17 mouse cellular contexts compared by ENCODE assay signal in genomic region chr4:142845066-142845696, GRCm38 (mm10).
DNase-seq lines count a peak whose midpoint lies in the region; ATAC-seq lines count a peak whose summit lies in the region.
"Had no signal": no experiment of that assay in that cellular context is flagged by ENCODE, and none has a peak within 500 bp of the region (broad histone marks: within the 10 kb centered on the region; RNA-seq: fewer than 3 reads in every experiment).

No protein-coding gene starts in this region.

- no peaks in the 10 kb centered on the region for H3K4me1 ChIP-seq in kidney, embryonic 14.5 days (ENCODE audit: control insufficient read depth, insufficient read depth, low read length)
- H3K4me1 ChIP-seq in megakaryocyte, embryonic 14.5 days, result no peaks in the 10 kb centered on the region; the same call in 1 of the 2 replicates
- H3K4me1 ChIP-seq in embryonic facial prominence, embryonic 14.5 days (ENCODE audit: control insufficient read depth, insufficient read depth, low read length), result peaks cover 7% of the 10 kb centered on the region; the same call in 1 of the 2 replicates
- H3K4me1 ChIP-seq: embryonic facial prominence, embryonic 12.5 days; forebrain, embryonic 13.5 days; neural tube, embryonic 15.5 days had no signal

- H3K4me3 ChIP-seq in kidney, embryonic 14.5 days (ENCODE audit: low read length), result no peak overlapping the region
- peak overlapping the region; percentile 67 for H3K4me3 ChIP-seq in megakaryocyte, embryonic 14.5 days (replicated peaks)
- H3K4me3 ChIP-seq in embryonic facial prominence, embryonic 14.5 days (ENCODE audit: low read depth, low read length), result no peak overlapping the region
- H3K4me3 ChIP-seq: embryonic facial prominence, embryonic 12.5 days; forebrain, embryonic 13.5 days; gastrocnemius, adult 2 months; neural tube, embryonic 15.5 days had no signal

- no peaks in the 10 kb centered on the region for H3K27me3 ChIP-seq in kidney, embryonic 14.5 days (ENCODE audit: control insufficient read depth, insufficient read depth, low read length)
- H3K27me3 ChIP-seq in megakaryocyte, embryonic 14.5 days (replicated peaks), result no peaks in the 10 kb centered on the region
- no peaks in the 10 kb centered on the region for H3K27me3 ChIP-seq in embryonic facial prominence, embryonic 14.5 days (replicated peaks; ENCODE audit: control insufficient read depth, insufficient read depth, low read length)
- H3K27me3 ChIP-seq: embryonic facial prominence, embryonic 12.5 days; forebrain, embryonic 13.5 days; neural tube, embryonic 15.5 days had no signal

- ATAC-seq in kidney, embryonic 14.5 days (ENCODE audit: low FRiP score, low TSS enrichment), result peak; percentile 39; the same call in 1 of the 2 replicates
- no peak for ATAC-seq in megakaryocyte, adult 5-6 weeks (ENCODE audit: poor library complexity, severe bottlenecking)
- ATAC-seq in embryonic facial prominence, embryonic 14.5 days (ENCODE audit: low read depth), result peak; percentile 77
- ATAC-seq: forebrain, embryonic 13.5 days; inflammation-experienced regulatory T-cells, adult 6 months had no signal

- DNase-seq in heart, adult 18-20 months, result peak; percentile 40 to 42
- no peak for DNase-seq in heart, adult 11 months
- no peak for DNase-seq in kidney, adult 18-20 months
- peak; percentile 94 for DNase-seq in embryonic facial prominence, embryonic 14.5 days (ENCODE audit: low spot score)
- no peak for DNase-seq in yolk sac, embryonic 10.5 days (ENCODE audit: low spot score)
- DNase-seq: adrenal gland, postnatal 36 days; cerebellum, postnatal 25 days; gastrocnemius, adult 2 months; layer of hippocampus, adult 9-11 months had no signal

- no peak overlapping the region for H3K27ac ChIP-seq in kidney, embryonic 14.5 days (ENCODE audit: low read depth, low read length)
- peak overlapping the region; percentile 21; the same call in 1 of the 2 replicates for H3K27ac ChIP-seq in embryonic facial prominence, embryonic 14.5 days (replicated peaks; ENCODE audit: low read depth, low read length)
- H3K27ac ChIP-seq: embryonic facial prominence, embryonic 12.5 days; forebrain, embryonic 13.5 days; gastrocnemius, adult 2 months; macrophage; neural tube, embryonic 15.5 days had no signal

- 55% methylated on average over 6 of the region's 6 CpGs for WGBS in kidney, embryonic 14.5 days
- whole genome bisulfite sequencing in embryonic facial prominence, embryonic 14.5 days, result 32% methylated on average over 6 of the region's 6 CpGs

- H3K9me3 ChIP-seq in kidney, embryonic 14.5 days (ENCODE audit: control insufficient read depth, low read length), result peaks cover 2% of the 10 kb centered on the region; the same call in 1 of the 2 replicates
- peaks cover 14% of the 10 kb centered on the region for H3K9me3 ChIP-seq in megakaryocyte, embryonic 14.5 days
- no peaks in the 10 kb centered on the region for H3K9me3 ChIP-seq in embryonic facial prominence, embryonic 14.5 days (ENCODE audit: control insufficient read depth, low read length)
- H3K9me3 ChIP-seq: embryonic facial prominence, embryonic 12.5 days; forebrain, embryonic 13.5 days; neural tube, embryonic 15.5 days had no signal

- no peak overlapping the region for H3K4me2 ChIP-seq in kidney, embryonic 14.5 days (replicated peaks; ENCODE audit: low read depth, low read length)
- no peak overlapping the region for H3K4me2 ChIP-seq in embryonic facial prominence, embryonic 14.5 days (ENCODE audit: low read depth, low read length)
- H3K4me2 ChIP-seq: embryonic facial prominence, embryonic 12.5 days; forebrain, embryonic 13.5 days; neural tube, embryonic 15.5 days had no signal

- H3K9ac ChIP-seq in kidney, embryonic 14.5 days (ENCODE audit: low read depth, low read length), result no peak overlapping the region
- no peak overlapping the region for H3K9ac ChIP-seq in embryonic facial prominence, embryonic 14.5 days (ENCODE audit: low read depth, low read length)
- H3K9ac ChIP-seq: embryonic facial prominence, embryonic 12.5 days; forebrain, embryonic 13.5 days; neural tube, embryonic 15.5 days had no signal

- no peaks in the 10 kb centered on the region for H3K36me3 ChIP-seq in kidney, embryonic 14.5 days (ENCODE audit: control insufficient read depth, insufficient read depth, low read length)
- H3K36me3 ChIP-seq in megakaryocyte, embryonic 14.5 days (replicated peaks; ENCODE audit: low read length), result no peaks in the 10 kb centered on the region
- no peaks in the 10 kb centered on the region for H3K36me3 ChIP-seq in embryonic facial prominence, embryonic 14.5 days (ENCODE audit: control insufficient read depth, insufficient read depth, low read length)
- H3K36me3 ChIP-seq: embryonic facial prominence, embryonic 12.5 days; neural tube, embryonic 15.5 days had no signal

Comparison
In these comparisons a context has a peak if more than half of its experiments do, and no peak if none do; other contexts are left out.
1. DNase-seq: peak in heart, adult 18-20 months (2 of 2) and embryonic facial prominence, embryonic 14.5 days (single experiment); none in heart, adult 11 months (single experiment), kidney, adult 18-20 months (single experiment) and yolk sac, embryonic 10.5 days (single experiment).